Mouse (Mus musculus) WW6 (cell line): ENCODE results near the gene Sh3bgrl.
"Not testable (repeated sequence)": the region's sequence is repeated elsewhere in the genome, so short reads cannot be mapped to it uniquely, and the experiment has no call there.

Experiments
- DNase-seq: peaks from one replicate; pipeline ENCODE4 v3.0.0-alpha.2; 2013; ENCODE audit warnings: low read depth, low spot score

The Sh3bgrl gene

GRCm38 (mm10) chrX:109095245-109096242, at the start of gene Sh3bgrl:
Gene Sh3bgrl, plus strand, starts transcription at chrX:109095365.
- peak; percentile 46 for DNase-seq

DNA sequence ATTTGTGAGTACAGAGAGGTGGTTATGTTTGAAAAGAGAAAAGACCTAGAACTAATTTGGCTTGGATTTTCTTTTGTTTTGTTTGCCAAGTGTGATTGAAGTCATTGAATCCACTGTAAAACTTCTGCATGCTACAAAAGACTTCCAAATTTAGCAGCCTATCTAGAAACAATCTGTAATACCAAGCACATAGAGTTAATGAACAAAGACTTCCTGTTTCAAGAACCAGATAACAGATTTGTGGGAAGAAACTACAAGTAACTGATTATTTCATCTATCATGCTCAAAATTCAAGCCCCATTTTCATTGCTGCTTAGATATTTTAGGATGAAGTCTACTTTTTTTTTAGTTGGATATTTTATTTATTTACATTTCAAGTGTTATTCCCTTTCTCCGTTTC, 47.4 kb upstream of the Sh3bgrl start:
- no peak for DNase-seq

DNA sequence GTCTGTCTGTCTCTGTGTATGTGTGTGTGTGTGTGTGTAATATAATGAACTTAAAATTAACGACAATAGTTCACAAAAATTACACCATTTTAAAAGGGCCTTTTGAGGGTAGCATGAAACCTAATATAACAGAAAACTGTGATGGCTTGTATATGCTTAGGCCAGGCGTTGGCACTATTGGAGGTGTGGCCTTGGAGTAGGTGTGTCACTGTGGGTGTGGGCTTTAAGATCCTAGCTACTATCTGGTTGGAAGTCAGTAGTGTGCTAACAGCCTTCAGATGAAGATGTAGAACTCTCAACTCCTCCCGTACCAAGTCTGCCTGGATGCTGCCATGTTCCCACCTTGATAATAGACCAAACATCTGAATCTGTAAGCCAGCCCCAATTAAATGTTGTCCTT, 23.4 kb upstream of the Sh3bgrl start:
- DNase-seq: no peak

DNA sequence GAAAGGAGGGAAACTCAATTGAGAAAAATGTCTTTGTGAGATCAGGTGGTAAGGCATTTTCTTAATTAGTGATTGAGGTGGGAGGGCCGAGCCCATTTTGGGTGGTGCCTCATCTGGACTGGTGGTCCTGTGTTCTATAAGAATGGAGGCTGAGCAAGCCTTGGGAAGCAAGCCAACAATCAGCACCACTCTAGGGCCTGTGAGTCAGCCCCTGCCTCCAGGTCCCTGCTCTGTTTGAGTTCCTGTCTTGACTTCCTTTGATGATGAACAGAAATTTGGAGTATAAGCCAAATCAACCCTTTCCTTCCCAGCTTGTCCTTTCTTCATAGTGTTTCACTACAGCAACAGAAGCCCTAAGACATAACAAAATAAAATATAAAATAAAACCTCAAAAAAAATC, 19.4 kb upstream of the Sh3bgrl start:
- no peak for DNase-seq

DNA sequence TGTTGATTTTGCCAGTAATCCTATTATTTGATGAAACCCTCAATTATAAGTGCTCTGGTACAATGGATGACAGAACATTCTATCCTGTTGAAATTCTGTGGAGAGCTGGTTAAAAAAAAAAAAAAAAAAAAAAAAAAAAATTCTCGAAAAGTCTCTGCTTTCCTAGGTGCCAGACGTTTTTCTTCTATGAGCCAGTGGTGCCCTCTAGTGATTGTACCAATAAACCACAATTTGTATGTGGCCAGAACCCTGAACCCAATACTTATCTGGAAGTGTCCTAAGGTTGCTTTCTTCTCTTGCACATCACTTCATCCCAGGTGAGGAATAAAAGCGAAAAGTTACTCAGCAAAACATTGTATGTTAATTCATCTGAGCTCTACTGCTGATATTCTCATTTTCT, 18.8 kb upstream of the Sh3bgrl start:
- no peak for DNase-seq

- DNase-seq: not testable (repeated sequence)
These were observed 15.8 kb upstream of the Sh3bgrl start for GRCm38 (mm10) chrX:109079354-109079753.

GRCm38 (mm10) chrX:109087073-109087472, 8.1 kb upstream of the Sh3bgrl start:
- no peak for DNase-seq

DNA sequence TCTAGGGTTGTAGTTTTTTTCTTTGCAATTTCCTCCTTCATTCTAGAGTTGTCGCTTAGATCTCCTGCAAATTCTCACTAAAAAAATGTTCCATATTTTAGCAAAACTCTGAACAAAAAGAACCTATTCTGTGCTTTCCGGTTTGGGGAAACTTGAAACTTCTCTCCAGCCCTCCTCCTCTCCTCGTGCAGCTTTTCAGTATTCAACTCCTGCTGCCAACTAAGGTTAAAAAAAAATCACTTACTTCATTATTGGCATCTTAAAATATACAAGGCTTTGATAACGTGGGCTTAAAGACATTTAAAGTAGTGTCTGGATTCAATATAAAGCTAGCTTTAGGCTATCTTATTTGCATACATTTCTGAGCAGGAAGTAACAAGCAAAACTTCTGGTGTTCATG, 365 bp upstream of the Sh3bgrl start:
- no peak for DNase-seq

DNA sequence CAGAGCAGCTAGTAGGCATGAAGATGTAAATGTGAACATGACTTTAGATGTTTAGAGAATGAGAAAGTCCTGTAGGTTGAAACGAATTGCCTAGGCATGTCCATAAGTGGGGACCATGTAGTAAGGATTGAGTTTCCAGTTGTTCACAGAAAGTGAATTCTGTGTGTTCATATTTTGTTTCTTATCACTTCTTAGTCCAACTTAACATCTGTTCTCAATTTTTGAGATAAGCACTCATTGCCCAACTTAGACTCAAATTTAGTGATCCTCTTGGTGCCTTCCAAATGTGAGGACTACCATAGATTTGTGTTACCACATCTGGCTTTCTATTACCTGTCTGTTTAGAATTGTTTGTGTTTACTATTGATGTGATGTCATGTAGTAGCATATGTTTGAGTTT, 3.3 kb downstream of the Sh3bgrl start:
- no peak for DNase-seq

DNA sequence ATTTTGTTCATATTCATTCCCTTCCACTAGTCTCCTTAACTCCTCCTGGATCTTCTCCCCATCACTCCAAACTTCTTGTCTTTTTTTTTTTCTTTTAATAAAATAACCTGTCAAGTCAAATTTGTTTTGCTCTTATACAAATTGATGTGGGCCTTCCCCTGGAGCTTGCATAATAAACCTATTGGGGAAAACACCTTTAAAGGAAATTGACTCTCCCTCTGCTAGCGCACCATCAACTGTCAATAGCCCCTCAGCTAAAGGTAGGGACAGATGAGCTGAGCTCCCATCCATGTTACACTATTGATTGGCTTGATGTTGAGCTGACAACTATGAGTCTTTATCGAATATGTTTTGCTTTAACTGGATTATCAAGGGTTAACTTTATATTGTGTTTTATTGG, 5.3 kb downstream of the Sh3bgrl start:
- no peak for DNase-seq

DNA sequence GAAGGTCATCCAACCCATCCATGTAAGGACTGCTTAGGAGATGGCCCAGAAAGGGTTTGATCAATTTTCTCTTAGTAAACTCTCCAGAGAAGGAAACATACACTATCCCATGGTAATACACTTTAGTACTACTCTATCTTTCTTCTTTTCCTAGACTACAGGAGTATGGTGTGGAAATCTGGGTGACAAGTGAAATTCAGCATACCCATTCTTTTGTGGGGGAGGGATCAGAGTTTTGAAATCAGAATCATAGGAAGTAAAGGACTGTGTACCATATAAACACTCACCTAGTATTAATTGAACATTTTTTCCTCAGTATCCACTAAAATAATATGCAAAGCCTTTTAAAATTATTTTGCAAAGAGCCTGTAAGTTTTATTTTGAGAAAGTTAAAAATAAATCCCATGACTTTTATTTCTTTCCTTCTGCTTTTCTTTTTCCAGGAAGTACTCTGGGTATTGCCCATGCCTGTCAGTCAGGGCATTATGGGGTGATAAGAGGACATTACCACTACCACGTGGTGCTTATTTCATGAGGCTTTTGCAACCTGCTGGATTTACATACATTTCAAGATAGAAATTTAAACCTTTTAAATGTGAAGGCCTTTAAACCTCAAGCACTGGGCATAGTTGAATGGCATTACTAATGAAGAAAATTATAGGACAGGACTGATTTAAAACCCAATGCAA, 13.1 kb downstream of the Sh3bgrl start:
- DNase-seq: no peak

DNA sequence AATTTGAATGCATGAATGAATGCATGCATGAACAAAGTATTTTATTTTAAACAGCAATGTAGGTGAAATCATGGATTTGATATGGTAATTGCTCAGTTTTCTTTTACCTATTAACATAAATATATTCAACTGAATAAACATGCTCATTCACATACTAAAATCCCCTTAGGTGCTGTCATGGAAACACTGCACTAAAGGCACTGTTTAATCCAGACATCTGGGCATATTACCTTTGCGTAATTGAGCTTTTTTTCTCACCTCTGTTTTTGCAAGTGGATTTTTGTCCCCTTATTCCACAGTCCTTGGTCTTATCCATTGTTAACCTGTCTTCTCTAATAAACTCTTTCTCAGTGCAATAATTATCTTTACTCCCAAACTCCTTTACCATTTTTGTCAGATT, 17.7 kb downstream of the Sh3bgrl start:
- DNase-seq: no peak

GRCm38 (mm10) chrX:109113401-109114280, 18.5 kb downstream of the Sh3bgrl start:
- DNase-seq: no peak

- no peak for DNase-seq
These were observed 25.0 kb downstream of the Sh3bgrl start for GRCm38 (mm10) chrX:109119829-109120826.

- DNase-seq: no peak
These were observed 26.0 kb downstream of the Sh3bgrl start for GRCm38 (mm10) chrX:109121161-109121560.

GRCm38 (mm10) chrX:109122670-109123069, 27.5 kb downstream of the Sh3bgrl start:
- no peak for DNase-seq

GRCm38 (mm10) chrX:109123762-109124161, 28.6 kb downstream of the Sh3bgrl start:
- no peak for DNase-seq

- DNase-seq: no peak
These were observed 31.7 kb downstream of the Sh3bgrl start for GRCm38 (mm10) chrX:109126847-109127246.

DNA sequence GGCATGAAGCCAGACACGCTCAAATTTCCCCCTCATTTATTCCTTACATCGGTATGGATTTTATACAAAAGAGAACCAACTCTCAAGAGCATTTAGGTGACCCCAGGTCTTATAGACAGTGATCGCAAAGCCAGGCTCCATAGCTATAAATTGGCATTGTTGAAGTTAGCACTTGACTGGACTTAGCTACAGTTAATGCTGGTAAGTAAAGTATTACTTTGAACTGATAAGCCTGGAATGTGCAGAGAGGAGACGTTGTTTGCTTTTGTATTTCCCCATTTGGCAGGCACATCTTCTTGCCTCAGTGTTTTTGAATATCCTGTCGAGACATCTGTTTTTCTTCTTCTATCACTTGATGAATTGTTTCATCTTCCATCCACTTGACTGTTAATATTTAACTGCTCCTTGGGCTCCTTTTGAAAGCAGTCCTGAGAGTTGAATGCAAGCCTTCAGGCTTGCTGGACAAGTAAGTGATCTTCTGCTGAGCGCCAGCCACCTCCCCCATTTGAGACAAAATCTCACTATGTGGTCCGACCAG, 32.5 kb downstream of the Sh3bgrl start:
- no peak for DNase-seq

- DNase-seq: no peak
These were observed 34.9 kb downstream of the Sh3bgrl start for GRCm38 (mm10) chrX:109130066-109130465.
